Mouse (Mus musculus) liver, embryonic 12.5 days (tissue): Measurements from ENCODE around the gene Gm6882. TPM values are rescaled to one million over a fixed set of nuclear protein-coding genes. Genes with fewer than 3 reads are reported as not detected.
"Not testable (repeated sequence)": the region's sequence is repeated elsewhere in the genome, so short reads cannot be mapped to it uniquely, and the experiment has no call there.

ENCODE experiments used
- ATAC-seq: fragments of 200-750 bp; cut with Nextera tagmentation; 2 replicates; pipeline ENCODE4 v1.8.0; 2017; ENCODE audit warnings: moderate number of reproducible peaks, mild to moderate bottlenecking, moderate library complexity
- H3K27ac ChIP-seq: fragments of 300-500 bp; sonication (generic); 2 replicates; pipeline ENCODE4 v1.5.1; 2016; ENCODE audit warnings: mild to moderate bottlenecking
- H3K27me3 ChIP-seq: fragments of 300-500 bp; sonication (generic); replicated peaks from 2 replicates; pipeline ENCODE4 v1.6.1; 2016; ENCODE audit warnings: mild to moderate bottlenecking, moderate library complexity
- H3K36me3 ChIP-seq: fragments of 300-500 bp; sonication (generic); 2 replicates; pipeline ENCODE4 v1.6.1; 2016; ENCODE audit warnings: mild to moderate bottlenecking, moderate library complexity
- H3K4me1 ChIP-seq: fragments of 300-500 bp; sonication (generic); 2 replicates; pipeline ENCODE4 v1.6.1; 2016
- H3K4me2 ChIP-seq: fragments of 300-500 bp; sonication (generic); 2 replicates; pipeline ENCODE4 v1.6.1; 2016; ENCODE audit warnings: mild to moderate bottlenecking, moderate library complexity
- H3K4me3 ChIP-seq: fragments of 300-500 bp; sonication (generic); 2 replicates; pipeline ENCODE4 v1.5.1; 2016; ENCODE audit warnings: mild to moderate bottlenecking, moderate library complexity
- H3K9ac ChIP-seq: fragments of 300-500 bp; sonication (generic); 2 replicates; pipeline ENCODE4 v1.6.1; 2016; ENCODE audit warnings: mild to moderate bottlenecking, moderate library complexity
- H3K9me3 ChIP-seq: fragments of 300-500 bp; sonication (generic); replicated peaks from 2 replicates; pipeline ENCODE4 v1.6.1; 2016; ENCODE audit warnings: mild to moderate bottlenecking, moderate library complexity
- WGBS: fragments of 180-500 bp; shearing (Covaris S2); methylation state at CpG from one replicate; pipeline ENCODE4 v1.1.7; 2016; ENCODE audit not compliant: insufficient replicate concordance; 5-methylcytosine and 5-hydroxymethylcytosine counted together
- polyA plus RNA-seq: library from polyadenylated mRNA; unstranded; fragments of >200 nt; fragmentation: Nextera tagmentation; extraction: Ambion mirVana; gene quantifications from 2 replicates; pipeline ENCODE4 v1.2.1, GENCODE M21; 2016

Gene Gm6882
- not detected in 2 replicates for polyA plus RNA-seq

- H3K4me3 ChIP-seq, result not testable (repeated sequence)
These were observed at the start of gene Gm6882 for GRCm38 (mm10) chr7:21432645-21433044. Gm6882 (minus strand) TSS chr7:21432745.

More at GRCm38 (mm10) chr7:21432645-21433044, at the start of gene Gm6882:
- H3K27me3 ChIP-seq, ATAC-seq, H3K27ac ChIP-seq, H3K4me2 ChIP-seq, H3K36me3 ChIP-seq, H3K9me3 ChIP-seq, H3K9ac ChIP-seq, H3K4me1 ChIP-seq: not testable (repeated sequence)
- WGBS, result 19% methylated on average over 1 of the region's 1 CpGs

Other genes starting within 250 kb of the Gm6882 start
- gene Gm5157, start 242.3 kb downstream of the Gm6882 start, polyA plus RNA-seq, result not detected in 2 replicates
- not detected in 2 replicates for gene Vmn1r124, start 172.1 kb downstream of the Gm6882 start, polyA plus RNA-seq
- gene Vmn1r125, start 160.6 kb downstream of the Gm6882 start, polyA plus RNA-seq, result not detected in 2 replicates
- gene Vmn1r126, start 131.3 kb downstream of the Gm6882 start, polyA plus RNA-seq, result not detected in 2 replicates
- gene Vmn1r127, start 112.9 kb downstream of the Gm6882 start, polyA plus RNA-seq, result not detected in 2 replicates
- not detected in 2 replicates for gene Vmn1r128, start 83.4 kb downstream of the Gm6882 start, polyA plus RNA-seq
- not detected in 2 replicates for gene Vmn1r129, start 71.5 kb downstream of the Gm6882 start, polyA plus RNA-seq
- not detected in 2 replicates for gene Vmn1r130, start 79.0 kb upstream of the Gm6882 start, polyA plus RNA-seq
- gene Vmn1r131, start 113.3 kb upstream of the Gm6882 start, polyA plus RNA-seq, result not detected in 2 replicates
- gene Vmn1r132, start 181.3 kb upstream of the Gm6882 start, polyA plus RNA-seq, result not detected in 2 replicates